Mouse (Mus musculus) embryo, embryonic 10 days (tissue): ENCODE results near the gene Mta1.

Experiments used
- DNase-seq: peaks from one replicate; pipeline ENCODE4 v3.0.0-alpha.2; 2015; ENCODE audit warnings: low spot score

The Mta1 gene

GRCm38 (mm10) chr12:113134502-113134901, 36.4 kb downstream of the Mta1 start:
- DNase-seq = no peak

DNA sequence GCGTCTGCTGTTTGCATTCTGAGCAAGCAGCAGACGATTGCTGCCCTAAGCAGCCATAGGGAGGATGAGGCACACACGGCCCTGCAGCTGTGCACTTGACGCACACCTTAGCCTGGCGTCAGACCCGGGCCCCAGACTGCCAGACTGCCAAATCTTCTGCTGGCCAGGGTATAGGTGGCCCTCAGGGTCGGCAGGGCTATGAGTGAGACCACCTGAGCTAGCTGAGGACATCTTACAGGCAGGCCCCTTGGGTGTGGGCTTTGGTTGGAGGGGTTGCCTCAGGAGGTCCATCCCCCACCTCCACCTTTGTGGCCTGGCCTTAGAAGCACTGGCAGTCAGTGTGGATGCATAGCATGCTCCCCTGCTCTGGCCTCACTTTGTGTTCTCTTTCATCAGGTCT, 37.3 kb downstream of the Mta1 start:
- no peak for DNase-seq

DNA sequence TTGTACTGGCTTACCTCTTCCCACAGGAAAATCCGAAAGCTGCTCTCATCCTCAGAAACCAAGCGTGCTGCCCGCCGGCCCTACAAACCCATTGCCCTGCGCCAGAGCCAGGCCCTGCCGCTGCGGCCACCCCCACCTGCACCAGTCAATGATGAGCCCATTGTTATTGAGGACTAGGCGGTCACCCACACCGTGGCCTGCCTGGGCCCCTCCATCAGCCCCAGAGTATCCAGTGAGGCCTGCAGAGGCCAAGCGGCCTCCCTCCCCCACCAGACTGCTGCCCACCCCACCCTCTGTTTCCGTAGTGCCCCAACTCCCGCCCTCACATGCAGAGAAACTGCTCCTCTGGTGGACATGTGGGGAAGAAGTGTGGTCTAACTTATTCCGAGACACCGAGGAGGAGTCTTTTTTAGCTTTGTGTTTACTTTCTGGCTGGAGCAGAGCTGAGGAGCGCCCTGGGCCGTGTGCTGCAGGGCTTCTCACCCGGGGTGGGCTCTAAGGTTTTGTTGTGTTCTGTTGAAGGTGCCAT, 38.5 kb downstream of the Mta1 start:
- DNase-seq = no peak

DNA sequence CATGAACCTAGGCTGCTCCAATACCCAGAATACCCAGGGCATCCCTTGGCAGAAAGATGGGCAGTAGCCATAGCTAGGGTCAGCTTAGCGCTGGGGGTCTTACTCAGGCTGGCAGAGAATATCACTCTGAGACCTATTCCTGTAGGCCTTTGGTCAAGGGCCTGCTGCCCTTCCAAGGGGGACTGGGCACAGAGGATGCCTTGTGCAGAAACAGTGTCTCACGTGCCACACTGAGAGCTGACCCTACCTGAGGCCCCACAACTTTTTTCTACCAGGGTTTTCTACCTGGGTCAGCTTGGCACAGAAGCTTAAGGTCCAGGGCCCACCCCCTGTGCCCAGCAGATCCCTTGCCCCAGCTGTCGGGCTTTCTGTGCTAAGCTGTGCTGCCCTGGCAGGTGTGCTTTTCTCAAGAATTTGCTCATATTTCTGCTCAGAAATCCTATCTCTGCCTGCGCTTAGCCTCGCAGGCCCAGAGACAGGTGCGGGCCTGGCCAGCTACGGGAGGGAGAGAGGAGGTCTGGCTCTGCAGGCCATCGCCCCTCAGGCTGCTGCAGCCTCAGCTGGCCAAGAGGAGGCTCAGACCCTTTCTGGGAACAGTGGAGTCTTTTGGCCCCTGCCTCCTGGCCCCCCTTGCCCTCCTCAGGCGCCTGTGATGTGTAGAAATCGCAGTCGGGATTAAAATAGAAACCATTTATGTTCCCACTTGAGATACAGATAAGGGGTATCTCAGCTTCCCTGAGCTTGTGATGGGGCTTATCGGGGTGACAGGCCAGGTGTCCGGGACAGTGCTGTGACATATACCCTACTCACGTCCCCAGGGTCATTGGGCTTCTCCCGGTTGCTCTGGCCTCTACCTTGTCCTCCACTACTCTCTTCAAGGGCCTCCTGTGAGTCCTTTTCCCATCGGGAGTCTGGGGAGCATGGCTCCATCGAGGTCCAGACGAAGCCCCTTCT, 39.5 kb downstream of the Mta1 start:
- DNase-seq = no peak

GRCm38 (mm10) chr12:113138291-113138690, 40.2 kb downstream of the Mta1 start:
- no peak for DNase-seq

GRCm38 (mm10) chr12:113138901-113139864, 41.1 kb downstream of the Mta1 start:
- no peak for DNase-seq

DNA sequence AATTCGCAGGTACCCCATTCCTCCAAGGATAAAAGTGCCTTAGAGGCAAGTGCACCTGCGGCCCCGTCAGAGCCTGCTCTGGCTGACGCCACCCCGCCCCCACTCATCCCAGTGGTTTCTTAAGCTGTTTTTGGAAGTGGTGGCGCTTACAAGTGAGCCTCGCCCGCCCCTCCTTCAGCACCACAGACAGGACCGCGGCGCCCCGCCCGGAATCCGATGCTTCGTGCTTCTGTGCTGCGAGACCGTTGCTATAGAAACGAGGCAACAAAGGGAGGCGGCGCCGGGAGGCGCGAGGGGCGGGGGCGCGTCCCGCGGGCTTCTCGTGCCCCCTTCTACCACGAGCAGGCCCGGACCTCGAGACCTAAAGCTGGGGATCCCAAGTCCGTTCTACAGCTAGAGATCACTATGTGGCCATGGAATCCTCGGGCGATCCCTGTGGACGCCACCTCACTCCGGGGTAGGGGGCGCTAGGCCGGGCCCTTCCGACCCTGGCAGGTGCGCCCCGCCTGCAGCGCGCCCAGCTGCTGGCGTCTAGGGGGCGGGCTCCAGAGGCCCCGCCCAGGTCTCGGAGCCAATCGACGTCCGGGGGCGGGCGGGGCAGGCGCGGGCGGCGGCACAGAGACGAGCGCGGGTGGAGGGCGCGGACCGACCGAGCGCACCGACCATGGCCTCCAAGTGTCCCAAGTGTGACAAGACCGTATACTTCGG, 42.0 kb downstream of the Mta1 start, which contains the start of gene Crip2:
Crip2 (plus strand) TSS at position 329 of the 708 bp plus-strand sequence.
- peak; percentile 94 for DNase-seq

- DNase-seq = peak; percentile 36
Observed at GRCm38 (mm10) chr12:113140616-113141411, 42.7 kb downstream of the Mta1 start.

- no peak for DNase-seq
Observed at GRCm38 (mm10) chr12:113141531-113141973, 43.5 kb downstream of the Mta1 start.

- DNase-seq = peak; percentile 61
Observed at GRCm38 (mm10) chr12:113142021-113142975, 44.2 kb downstream of the Mta1 start.

GRCm38 (mm10) chr12:113143164-113143563, 45.1 kb downstream of the Mta1 start:
- no peak for DNase-seq

- peak; percentile 47 for DNase-seq
Observed at GRCm38 (mm10) chr12:113144001-113144756, 46.1 kb downstream of the Mta1 start.

DNA sequence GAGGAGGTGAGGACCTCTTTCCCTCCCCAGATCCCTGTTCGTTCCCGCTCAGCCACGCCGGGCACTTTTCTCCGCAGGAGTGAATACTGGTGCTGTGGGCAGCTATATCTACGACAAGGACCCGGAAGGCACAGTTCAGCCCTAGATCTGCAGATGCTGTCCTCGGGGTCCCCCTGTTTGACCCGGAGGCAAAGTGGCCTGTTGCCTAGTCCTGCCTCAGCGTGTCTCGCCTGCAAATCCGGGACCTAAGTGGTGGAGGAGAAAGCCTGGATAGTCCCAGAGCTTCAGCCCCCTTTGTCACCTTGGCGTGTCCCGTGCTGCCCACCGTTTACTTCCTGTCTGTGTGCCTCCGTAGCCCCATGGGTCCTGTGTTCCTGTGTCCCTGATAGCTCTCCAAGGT, 46.8 kb downstream of the Mta1 start:
- no peak for DNase-seq

- no peak for DNase-seq
Observed at GRCm38 (mm10) chr12:113145591-113145990, 47.5 kb downstream of the Mta1 start.

GRCm38 (mm10) chr12:113146112-113147057, 48.3 kb downstream of the Mta1 start, which contains the start of gene Crip1:
Gene Crip1 (plus strand): TSS chr12:113146316.
- DNase-seq = peak; percentile 84

DNA sequence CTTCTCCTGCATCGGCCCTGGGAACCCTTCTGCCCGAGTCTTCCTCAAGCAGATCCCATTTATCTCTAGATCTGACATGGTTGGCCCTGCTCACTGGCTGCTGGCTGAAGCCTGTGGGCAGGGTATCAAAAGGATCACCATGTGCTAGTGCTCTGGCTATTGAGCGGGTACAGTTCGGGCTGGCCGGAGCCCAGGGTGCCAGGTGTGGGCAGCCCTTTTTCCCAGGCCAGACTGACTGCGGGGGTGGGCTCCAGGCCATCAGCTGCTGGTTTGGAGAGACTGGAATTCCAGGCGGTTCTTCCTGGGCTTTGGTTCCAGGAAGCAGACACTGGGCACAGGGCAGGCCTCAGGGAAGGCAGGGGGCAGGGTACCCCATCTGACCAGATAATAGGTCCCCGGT, 49.4 kb downstream of the Mta1 start:
- DNase-seq = no peak

DNA sequence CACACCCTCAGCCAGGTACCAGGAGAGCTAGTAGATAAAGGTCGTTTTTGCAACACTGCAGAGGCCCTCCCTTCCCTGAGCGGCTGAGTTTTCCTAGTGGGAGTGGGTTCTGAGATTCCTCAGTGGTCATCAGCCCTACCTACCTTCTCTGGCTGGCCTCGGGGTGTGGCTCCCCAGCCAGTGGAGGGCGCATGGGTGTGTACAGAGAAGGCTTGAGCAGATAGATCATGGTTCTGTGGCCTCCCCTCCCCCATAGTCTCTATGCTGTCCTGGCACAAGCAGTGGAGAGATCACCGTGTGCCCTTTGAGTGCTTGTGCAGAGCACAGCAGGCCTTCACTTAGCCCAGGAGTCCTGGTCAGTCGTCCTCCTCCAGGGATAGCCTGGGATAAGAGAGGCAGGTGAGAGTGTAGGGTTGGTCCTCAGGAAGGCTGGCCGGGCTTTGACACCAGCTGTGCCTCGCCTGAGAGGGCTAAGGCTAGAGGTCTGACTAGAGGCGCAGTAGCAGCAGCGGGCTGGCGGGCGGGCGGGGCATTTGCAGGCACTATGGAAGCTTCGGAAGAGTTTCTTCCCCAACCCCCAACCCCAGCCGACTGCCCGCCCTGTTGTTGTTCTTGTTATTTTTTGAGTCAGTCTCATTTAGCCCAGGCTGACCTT, 50.4 kb downstream of the Mta1 start:
- DNase-seq = no peak
